Mouse (Mus musculus) stomach, postnatal 0 days (tissue): ENCODE data around the gene Taf6.

Experiments used
- CTCF ChIP-seq: IDR thresholded peaks from 2 replicates; pipeline ENCODE4 v1.5.1; 2016; ENCODE audit warnings: antibody characterized with exemption, low read depth, mild to moderate bottlenecking, moderate library complexity
- EP300 ChIP-seq: optimal IDR thresholded peaks from 2 replicates; pipeline ENCODE3; 2016; ENCODE audit warnings: antibody characterized with exemption

GRCm38 (mm10) chr5:138163046-138163445 lies 24.2 kb downstream of the Taf6 start:
- no peak for TF ChIP-seq CTCF
- no peak for TF ChIP-seq EP300
